Mouse (Mus musculus) kidney, adult 2 months (tissue): ENCODE measurements at regions not wholly inside any gene's neighbourhood (a gene's known extent, or its start where the extent isn't known, plus 50 kb on each side); places are given as distances from the start of the nearest gene placed in this dataset.

Experiments
- CTCF ChIP-seq: fragments of 200-500 bp; conservative IDR thresholded peaks from 2 replicates; pipeline ENCODE4 v1.5.1; 2011; ENCODE audit warnings: low read depth, mild to moderate bottlenecking, control low read depth, low read length, moderate library complexity, mixed read lengths; ENCODE audit not compliant: insufficient read depth, insufficient read length
- POLR2A ChIP-seq: fragments of 200-500 bp; IDR thresholded peaks from one replicate; pipeline ENCODE4 v1.6.1; 2011; ENCODE audit warnings: low read depth, low read length, control low read depth

DNA sequence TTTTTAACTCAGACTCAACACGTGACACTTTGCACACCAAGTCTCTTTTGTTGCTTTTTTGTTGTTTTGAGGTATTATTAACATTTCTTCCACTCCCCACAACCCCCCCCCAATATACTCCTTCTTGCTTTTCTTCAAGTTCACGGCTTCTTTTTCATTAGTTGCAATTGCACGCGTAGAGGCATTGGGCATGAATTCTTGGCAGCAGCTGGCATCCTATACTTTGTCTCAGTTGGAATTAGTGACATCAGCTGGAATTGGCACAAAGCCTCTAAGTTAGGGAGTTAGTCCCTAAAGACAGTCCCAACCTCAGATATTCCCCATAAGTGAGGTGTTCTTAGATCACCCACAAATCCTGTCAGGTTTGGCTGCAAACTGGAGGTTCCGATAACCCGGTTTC, 183.4 kb upstream of the Pgrmc2 start:
- TF ChIP-seq CTCF (no peak), POLR2A (no peak)
